Mouse (Mus musculus): ENCODE measurements around the gene Scand1.

DNA sequence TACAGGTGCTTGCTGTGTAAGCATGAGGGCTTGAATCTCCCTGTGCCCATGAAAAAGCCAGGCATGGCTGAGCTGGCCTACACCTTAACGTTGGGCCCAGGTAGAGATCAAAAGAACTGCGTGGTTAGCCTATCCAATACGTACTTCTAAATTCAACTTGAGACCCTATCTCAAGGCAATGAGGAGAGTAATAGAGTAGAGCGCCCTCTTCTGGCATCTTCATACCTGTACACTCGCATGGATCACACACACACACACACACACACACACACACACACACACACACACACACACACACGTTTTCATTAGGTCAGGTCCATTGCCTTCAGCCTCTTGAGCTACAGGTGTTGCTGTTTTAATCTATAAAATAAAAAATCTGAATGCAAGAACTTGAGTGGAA is 2.3 kb upstream of the Scand1 start:
- TF ChIP-seq POLR2A (IDR thresholded peaks at IDR 0.05; ENCODE audit: borderline replicate concordance, extremely low read depth, insufficient read depth, insufficient read length, poor library complexity, severe bottlenecking) (no peak), CTCF (IDR thresholded peaks at IDR 0.05; ENCODE audit: borderline replicate concordance, extremely low read depth, insufficient read depth, insufficient read length) (no peak)
